Mouse (Mus musculus) spleen, postnatal 36 days (tissue): ENCODE results near the gene Zfr2.
"Not testable (repeated sequence)": the region's sequence is repeated elsewhere in the genome, so short reads cannot be mapped to it uniquely, and the experiment has no call there.

Experiments used
- DNase-seq, 2 experiments: peaks; one replicate each; pipeline ENCODE4 v3.0.0; 2022; ENCODE audit warnings: low spot score in 2 of 2, mixed read lengths in 1 of 2

Zfr2 gene

DNA sequence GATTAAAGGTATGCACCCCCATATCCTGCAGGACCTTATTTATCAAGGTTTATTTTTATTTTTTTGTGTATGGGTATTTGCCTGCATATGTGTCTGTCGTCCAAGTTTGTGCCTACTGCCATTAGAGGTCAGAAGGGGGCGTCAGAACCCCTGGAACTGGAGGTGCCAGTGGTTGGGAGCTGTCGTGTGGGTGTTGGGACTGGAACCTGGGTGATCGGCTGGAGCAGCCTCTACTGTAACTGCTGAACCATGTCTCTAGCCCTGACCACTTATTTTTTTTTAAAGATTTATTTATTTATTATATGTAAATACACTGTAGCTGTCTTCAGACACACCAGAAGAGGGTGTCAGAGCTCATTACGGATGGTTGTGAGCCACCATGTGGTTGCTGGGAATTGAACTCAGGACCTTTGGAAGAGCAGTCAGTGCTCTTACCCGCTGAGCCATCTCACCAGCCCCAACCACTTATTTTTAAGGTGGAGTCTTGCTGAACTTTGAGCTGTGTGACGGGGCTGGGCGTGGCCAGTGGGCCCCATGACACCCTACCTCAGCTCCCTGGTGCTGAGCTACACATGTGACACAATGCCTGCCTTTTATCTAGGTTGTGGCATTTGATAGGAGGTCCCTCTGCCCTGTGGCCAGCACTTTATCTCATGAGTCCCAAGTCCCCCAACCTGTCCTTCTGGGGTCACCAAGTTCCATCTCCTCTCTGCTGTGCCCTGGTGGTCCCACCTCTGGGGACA, 29.8 kb upstream of the Zfr2 start:
- DNase-seq: no peak

GRCm38 (mm10) chr10:81204137-81204536, 28.8 kb upstream of the Zfr2 start:
- no peak for DNase-seq

DNA sequence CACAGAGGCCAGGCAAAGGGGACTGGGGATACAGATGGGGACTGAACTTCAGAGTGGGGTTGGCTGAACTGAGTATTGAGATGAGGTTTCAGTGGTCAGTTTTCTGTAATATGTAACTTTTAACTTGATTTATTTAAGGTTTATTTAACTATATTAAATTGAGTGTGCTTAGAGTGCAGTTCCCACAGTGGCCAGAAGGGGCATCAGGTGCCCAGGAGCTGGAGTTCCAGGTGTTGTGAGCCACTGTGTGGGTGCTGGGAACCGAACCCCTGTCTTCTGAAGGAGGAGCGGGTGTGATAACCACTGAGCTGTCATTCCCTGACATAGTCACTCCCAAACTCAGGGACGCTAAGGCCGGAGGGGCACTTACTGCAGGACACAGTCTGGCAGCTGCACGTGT, 22.8 kb upstream of the Zfr2 start:
- DNase-seq: no peak

DNA sequence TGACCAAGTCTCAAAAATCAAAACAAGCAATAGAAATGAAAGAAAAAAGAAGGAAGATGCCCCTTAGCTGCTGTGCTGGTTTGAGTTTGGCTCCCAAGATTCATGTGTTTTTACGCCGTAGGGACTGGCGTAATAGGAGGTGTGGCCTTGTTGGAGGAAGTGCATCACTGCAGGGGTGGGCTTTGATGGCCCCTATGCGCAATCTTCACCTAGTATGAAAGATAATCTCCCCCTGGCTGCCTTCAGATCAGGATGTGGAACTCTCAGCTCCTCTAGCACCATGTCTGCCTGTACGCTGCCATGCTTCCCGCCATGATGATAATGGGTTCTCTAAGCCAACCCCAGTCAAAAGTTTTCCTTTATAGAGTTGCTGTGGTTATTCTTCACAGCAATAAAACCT, 16.7 kb upstream of the Zfr2 start:
- DNase-seq: no peak

DNA sequence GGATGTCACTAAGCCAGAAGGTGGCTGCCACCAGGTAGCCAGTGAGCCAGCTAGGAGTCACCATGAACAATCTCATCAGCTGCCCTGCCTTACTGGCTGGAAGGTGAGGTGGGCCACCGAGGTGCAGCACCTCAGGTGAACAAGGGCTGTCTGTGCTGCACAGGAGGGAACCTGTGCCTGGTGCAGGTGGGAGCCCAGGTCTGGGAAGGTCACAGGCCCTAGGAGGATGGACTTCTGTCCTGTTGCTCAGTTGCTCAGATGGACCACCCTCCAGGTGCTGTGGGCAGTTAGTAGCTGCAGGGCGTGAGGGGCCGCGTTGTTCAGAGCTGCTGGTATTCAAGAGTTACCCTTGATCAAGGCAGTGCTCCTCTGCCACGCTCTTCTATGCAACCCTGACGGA, 16.1 kb upstream of the Zfr2 start:
- DNase-seq: no peak

- DNase-seq: not testable (repeated sequence)
These were observed 15.7 kb upstream of the Zfr2 start for GRCm38 (mm10) chr10:81217267-81217666.

DNA sequence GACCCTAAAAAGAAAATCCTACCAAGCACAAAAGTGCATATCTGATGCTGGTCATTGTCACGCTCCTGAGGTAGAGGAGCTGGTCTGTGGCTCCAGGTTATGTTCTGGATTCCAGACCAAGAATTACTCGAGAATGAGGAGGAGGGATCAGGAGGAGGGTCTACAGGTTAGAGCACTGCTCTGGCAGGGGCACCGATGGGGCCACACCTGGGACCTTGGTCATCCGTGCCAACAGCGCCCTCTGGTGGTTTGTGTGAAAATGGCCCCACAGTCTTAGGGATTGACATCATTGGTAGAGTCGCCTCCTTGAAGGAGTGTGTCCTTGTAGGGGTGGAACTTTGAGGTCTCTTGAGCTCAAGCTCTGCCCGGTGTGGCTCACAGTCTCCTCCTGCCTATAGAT, 15.0 kb upstream of the Zfr2 start:
- peak; percentile 65 to 68 for DNase-seq

DNA sequence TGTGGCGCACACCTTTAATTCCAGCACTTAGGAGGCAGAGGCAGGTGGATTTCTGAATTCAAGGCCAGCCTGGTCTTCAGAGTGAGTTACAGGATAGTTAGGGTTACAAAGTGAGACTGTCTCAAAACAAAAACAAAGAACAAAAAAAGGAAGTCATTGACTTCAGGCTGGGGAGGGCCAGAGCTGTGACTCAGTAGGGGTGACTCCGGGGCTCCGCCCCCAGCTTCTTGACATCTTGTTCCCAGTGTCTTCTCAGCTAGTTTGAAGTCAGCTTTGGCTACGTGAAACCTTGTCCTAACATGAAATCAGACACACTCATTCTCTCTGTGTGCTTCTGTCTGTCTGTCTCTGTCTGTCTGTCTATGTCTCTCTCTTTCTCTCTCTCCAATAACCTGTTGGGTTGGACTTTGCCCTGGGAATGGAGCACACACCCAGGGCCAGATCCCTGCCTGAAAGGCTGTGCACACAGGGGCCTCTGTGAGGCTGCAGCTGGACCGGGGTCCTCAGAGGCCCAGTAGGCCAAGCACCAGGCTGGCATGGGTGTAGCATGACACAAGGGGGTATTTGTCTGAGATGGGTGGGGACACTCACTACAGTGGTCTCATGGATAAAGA, 11.4 kb upstream of the Zfr2 start:
- peak; percentile 21 to 35 for DNase-seq

- DNase-seq: not testable (repeated sequence)
These were observed 9.2 kb upstream of the Zfr2 start for GRCm38 (mm10) chr10:81223731-81224130.

GRCm38 (mm10) chr10:81229735-81230437, 3.1 kb upstream of the Zfr2 start:
- DNase-seq: no peak

- DNase-seq: no peak
These were observed 2.3 kb upstream of the Zfr2 start, which contains the start of gene Atcay for GRCm38 (mm10) chr10:81230438-81231332. Gene Atcay, minus strand, starts transcription at chr10:81230833.

- DNase-seq: no peak
These were observed 1.5 kb upstream of the Zfr2 start for GRCm38 (mm10) chr10:81231436-81231835.

GRCm38 (mm10) chr10:81233226-81233585, 251 bp downstream of the Zfr2 start:
- no peak for DNase-seq

DNA sequence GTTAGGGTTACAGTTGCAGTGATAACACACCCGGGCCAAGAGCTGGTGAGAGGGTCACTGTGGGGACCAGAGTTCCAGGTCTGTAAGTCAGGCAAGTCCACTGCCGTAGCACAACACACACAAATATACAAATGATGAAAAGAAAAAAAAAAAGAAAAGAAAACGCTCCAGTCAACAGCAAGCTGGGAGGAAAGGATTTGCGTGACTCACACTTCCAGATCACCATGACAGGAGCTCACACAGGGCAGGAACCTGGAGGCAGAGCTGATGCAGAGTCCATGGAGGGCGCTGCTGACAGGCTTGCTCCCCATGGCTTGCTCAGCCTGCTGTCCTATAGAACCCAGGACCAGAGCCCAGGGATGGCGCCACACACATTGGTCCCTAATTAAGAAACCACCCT, 1.3 kb downstream of the Zfr2 start:
- DNase-seq: no peak

DNA sequence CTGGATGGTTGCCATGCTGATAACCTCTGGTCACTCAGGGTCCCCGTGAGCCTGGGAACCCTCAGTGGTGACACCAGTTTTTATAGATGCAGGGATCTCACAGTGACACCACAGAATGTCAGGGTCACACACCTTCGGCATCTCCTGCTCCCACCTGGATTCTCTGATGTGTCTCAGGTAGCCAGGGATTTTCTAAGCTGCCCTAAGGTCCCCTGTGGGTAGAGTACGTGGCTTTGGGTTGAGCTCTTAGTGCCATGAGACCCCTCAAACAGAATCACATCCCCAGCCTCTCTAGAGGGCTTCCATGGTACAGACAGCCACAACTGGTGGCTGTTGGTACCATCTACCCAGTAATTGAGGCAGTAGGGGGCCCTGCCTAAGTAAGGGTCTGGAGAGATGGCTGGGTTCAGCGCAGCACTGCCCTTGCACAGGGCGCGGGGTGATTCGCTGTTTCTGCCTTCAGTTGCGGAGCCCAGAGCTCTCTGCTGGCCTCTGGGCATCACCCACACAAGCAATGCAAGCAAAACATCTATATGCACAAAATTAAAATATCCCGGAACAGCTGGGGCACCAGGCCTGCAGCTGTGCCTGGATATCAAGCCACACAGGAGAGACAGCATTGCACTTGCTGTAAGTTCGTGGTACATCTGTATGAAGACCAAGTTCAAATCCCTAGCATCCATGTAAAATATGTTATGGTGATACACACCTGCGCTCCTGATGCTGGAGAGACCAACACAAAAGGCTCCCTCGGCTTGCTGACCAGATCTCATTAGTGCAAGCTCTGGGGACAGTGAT, 3.7 kb downstream of the Zfr2 start:
- no peak for DNase-seq

GRCm38 (mm10) chr10:81238618-81239017, 5.7 kb downstream of the Zfr2 start:
- no peak for DNase-seq

GRCm38 (mm10) chr10:81240876-81241275, 7.9 kb downstream of the Zfr2 start:
- DNase-seq: peak; percentile 32 to 44

DNA sequence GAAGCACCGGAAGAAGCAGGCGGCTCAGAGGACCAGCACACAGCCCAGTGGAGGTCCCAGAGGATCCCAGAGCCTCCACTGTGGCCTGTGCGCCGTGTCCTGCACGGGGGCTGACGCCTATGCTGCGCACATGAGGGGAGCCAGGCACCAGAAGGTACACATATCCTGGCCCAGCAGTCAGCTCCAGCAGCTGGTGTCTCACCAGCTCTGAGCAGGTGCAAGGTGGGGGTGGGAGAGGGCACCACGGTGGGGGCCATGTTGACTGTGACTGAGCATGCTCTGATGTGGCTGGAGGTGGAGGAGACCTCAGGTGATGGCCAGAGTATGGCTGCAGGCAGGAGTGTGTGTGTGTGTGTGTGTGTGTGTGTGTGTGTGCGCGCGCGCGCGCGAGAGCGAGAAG, 9.1 kb downstream of the Zfr2 start:
- no peak for DNase-seq

GRCm38 (mm10) chr10:81244146-81244545, 11.2 kb downstream of the Zfr2 start:
- no peak for DNase-seq

DNA sequence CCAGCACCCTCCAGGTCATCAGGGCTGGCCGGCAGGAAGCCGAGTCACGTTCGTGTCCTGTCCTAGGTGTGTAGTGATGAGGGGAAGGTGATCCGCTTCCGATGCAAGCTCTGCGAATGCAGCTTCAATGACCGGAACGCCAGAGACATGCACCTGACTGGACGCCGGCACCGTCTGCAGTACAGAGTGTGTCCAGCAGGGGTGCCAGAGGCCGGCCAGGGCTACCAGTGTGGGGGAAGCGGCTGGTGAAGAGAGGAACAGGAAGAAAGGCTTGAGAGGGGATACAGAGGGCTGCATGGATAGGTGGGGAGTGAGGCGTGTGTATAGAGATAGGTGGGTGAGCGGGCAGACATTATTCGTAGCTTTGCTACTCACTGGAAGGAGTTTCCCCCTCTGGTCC, 11.6 kb downstream of the Zfr2 start:
- peak; percentile 72 to 74 for DNase-seq

GRCm38 (mm10) chr10:81245166-81245565, 12.2 kb downstream of the Zfr2 start:
- DNase-seq: no peak
